Mouse (Mus musculus): Measurements from ENCODE around the gene Cyp2e1. TPM values are rescaled to one million over a fixed set of nuclear protein-coding genes. Genes with fewer than 3 reads are reported as not detected.

Cyp2e1 gene
- 0.06 and 0.07 TPM in 2 replicates for polyA plus RNA-seq (2012; rRNA removed)

DNA sequence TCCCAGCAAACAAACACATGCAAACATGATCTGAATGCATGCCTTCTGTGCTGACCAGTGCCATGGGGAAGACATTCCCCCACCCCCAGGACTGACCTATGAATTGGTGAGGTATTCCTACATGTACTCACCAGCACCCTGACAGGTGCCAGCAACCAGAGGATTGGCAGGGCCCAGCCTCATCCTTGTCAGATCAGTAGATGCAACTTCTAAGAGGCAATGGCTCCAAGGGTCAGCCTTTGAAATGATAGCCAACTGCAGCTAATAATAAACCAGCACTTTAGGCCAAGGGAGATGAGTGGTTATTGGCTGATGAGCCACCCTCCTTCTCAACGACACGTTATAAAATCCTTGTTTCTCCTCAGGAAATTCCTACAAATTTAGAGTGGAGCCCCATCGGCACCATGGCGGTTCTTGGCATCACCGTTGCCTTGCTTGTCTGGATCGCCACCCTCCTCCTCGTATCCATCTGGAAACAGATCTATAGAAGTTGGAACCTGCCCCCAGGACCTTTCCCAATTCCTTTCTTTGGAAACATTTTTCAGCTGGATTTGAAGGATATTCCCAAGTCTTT, at the start of gene Cyp2e1:
Gene Cyp2e1, plus strand, starts transcription at position 293 of the 574 bp plus-strand sequence.

GRCm38 (mm10) chr7:140787406-140788052, 24.0 kb downstream of the Cyp2e1 start, which contains the start of gene Syce1:
Syce1 (minus strand) TSS chr7:140787852.

DNA sequence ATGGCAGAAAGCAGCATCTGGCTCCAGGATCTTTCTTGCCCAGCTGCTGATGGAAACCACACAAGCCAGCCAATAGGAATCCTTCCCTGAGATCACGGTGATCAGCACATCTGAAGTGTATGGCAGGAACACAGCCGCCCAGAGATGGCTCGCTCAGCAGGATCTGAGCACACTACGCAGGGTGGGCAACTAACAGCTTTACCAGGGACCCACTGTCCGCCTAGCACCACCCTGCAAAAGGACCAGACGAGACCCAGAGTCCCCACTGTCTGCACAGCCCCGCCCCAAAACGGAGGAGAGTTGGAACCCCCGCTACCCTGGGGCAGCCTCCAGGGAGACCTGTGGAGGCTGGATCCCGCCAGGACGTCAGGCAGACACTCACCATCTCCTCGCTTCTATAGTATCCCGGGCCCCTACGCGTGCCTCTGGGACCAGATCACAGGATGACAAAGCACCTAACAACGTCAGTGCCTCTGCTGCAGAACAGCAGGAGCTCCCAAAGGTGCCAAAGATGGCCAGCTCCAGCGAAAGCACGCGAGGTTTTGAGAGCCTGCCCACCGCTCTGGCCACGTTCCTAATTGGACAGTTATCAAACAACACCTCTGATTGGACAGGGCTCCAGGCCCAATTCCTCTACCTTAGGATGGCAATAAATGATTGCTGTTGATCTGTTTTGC, 58.3 kb downstream of the Cyp2e1 start, which contains the start of gene Zfp941:
Gene Zfp941, minus strand, starts transcription at position 526 of the 677 bp plus-strand sequence.

Other genes starting within 250 kb of the Cyp2e1 start
- gene Olfr538, start 195.9 kb upstream of the Cyp2e1 start, polyA plus RNA-seq (2012; rRNA removed): not detected in 2 replicates
- gene Olfr46, start 162.5 kb upstream of the Cyp2e1 start, polyA plus RNA-seq (2012; rRNA removed): not detected in 2 replicates
- gene Olfr61, start 134.8 kb upstream of the Cyp2e1 start, polyA plus RNA-seq (2012; rRNA removed): not detected in 2 replicates
- gene Olfr53, start 117.3 kb upstream of the Cyp2e1 start, polyA plus RNA-seq (2012; rRNA removed): not detected in 2 replicates
- gene Olfr539, start 103.8 kb upstream of the Cyp2e1 start, polyA plus RNA-seq (2012; rRNA removed): not detected in 2 replicates
- not detected in 2 replicates for gene Olfr45, start 81.8 kb upstream of the Cyp2e1 start, polyA plus RNA-seq (2012; rRNA removed)
- not detected in 2 replicates for gene Olfr541, start 66.5 kb upstream of the Cyp2e1 start, polyA plus RNA-seq (2012; rRNA removed)
- gene Syce1, start 24.1 kb downstream of the Cyp2e1 start, polyA plus RNA-seq (2012; rRNA removed): 0.05 and 0.12 TPM in 2 replicates
- gene Zfp941, start 58.4 kb downstream of the Cyp2e1 start, polyA plus RNA-seq (2012; rRNA removed): 0.11 and 0.14 TPM in 2 replicates
- gene Urah, start 71.3 kb downstream of the Cyp2e1 start, polyA plus RNA-seq (2012; rRNA removed): 7.3 and 8.3 TPM in 2 replicates
- not detected in 2 replicates for gene Scgb1c1, start 81.8 kb downstream of the Cyp2e1 start, polyA plus RNA-seq (2012; rRNA removed)
- not detected in 2 replicates for gene Odf3, start 84.1 kb downstream of the Cyp2e1 start, polyA plus RNA-seq (2012; rRNA removed)
- gene Gm45785, start 92.6 kb downstream of the Cyp2e1 start, polyA plus RNA-seq (2012; rRNA removed): not detected in 2 replicates
- 14.7 and 15.6 TPM in 2 replicates for gene Ric8a, start 93.2 kb downstream of the Cyp2e1 start, polyA plus RNA-seq (2012; rRNA removed)
- gene Bet1l, start 93.8 kb downstream of the Cyp2e1 start, polyA plus RNA-seq (2012; rRNA removed): 10.5 and 11.7 TPM in 2 replicates
- 50.0 and 57.2 TPM in 2 replicates for gene Psmd13, start 118.2 kb downstream of the Cyp2e1 start, polyA plus RNA-seq (2012; rRNA removed)
- 12.5 and 15.1 TPM in 2 replicates for gene Sirt3, start 118.6 kb downstream of the Cyp2e1 start, polyA plus RNA-seq (2012; rRNA removed)
- gene Cox8b, start 136.7 kb downstream of the Cyp2e1 start, polyA plus RNA-seq (2012; rRNA removed): 0.48 TPM in 1 of 2 replicates, not detected in the other
- gene Nlrp6, start 157.2 kb downstream of the Cyp2e1 start, polyA plus RNA-seq (2012; rRNA removed): 5.6 and 7.4 TPM in 2 replicates
- gene Pgghg, start 177.7 kb downstream of the Cyp2e1 start, polyA plus RNA-seq (2012; rRNA removed): 6.0 and 7.0 TPM in 2 replicates
- gene Ifitm5, start 186.6 kb downstream of the Cyp2e1 start, polyA plus RNA-seq (2012; rRNA removed): 0.38 and 0.46 TPM in 2 replicates
- not detected in 2 replicates for gene Gm45717, start 192.2 kb downstream of the Cyp2e1 start, polyA plus RNA-seq (2012; rRNA removed)
- gene Ifitm2, start 192.2 kb downstream of the Cyp2e1 start, polyA plus RNA-seq (2012; rRNA removed): 219 and 222 TPM in 2 replicates
- gene Ifitm1, start 203.5 kb downstream of the Cyp2e1 start, polyA plus RNA-seq (2012; rRNA removed): 29.1 and 33.2 TPM in 2 replicates
- 28.7 and 41.6 TPM in 2 replicates for gene Ifitm3, start 247.0 kb downstream of the Cyp2e1 start, polyA plus RNA-seq (2012; rRNA removed)

All from liver, embryonic 14 days (tissue).